Mouse (Mus musculus) CD4-positive, CD25-positive, alpha-beta regulatory T cell (primary cell): ENCODE measurements around the gene Amz1. TPM values are rescaled to one million over a fixed set of nuclear protein-coding genes. Genes with fewer than 3 reads are reported as not detected.

ENCODE experiments used
- polyA plus RNA-seq: library from polyadenylated mRNA; unstranded; fragments of 100-300 nt; shearing (Covaris generic); gene quantifications from one replicate; pipeline ENCODE4 v1.2.1, GENCODE M21; 2017

Amz1 gene
- 0.65 TPM for polyA plus RNA-seq

GRCm38 (mm10) chr5:140723822-140724221 lies at the start of gene Amz1:
Amz1 (plus strand) TSS chr5:140724127.

GRCm38 (mm10) chr5:140702103-140702513 lies 21.8 kb upstream of the Amz1 start, which contains the start of gene Iqce:
Iqce (minus strand) TSS chr5:140702378.

GRCm38 (mm10) chr5:140704378-140705251 lies 19.3 kb upstream of the Amz1 start, which contains the start of gene Brat1:
Brat1 (plus strand) TSS chr5:140705011.

Other genes with a start within 250 kb of the Amz1 start
- gene Chst12, start 218.6 kb upstream of the Amz1 start, polyA plus RNA-seq: 42.8 TPM
- gene Grifin, start 159.1 kb upstream of the Amz1 start, polyA plus RNA-seq: 4.6 TPM
- 335 TPM for gene Lfng, start 116.8 kb upstream of the Amz1 start, polyA plus RNA-seq
- 29.0 TPM for gene Ttyh3, start 75.1 kb upstream of the Amz1 start, polyA plus RNA-seq
- gene Iqce, start 21.7 kb upstream of the Amz1 start, polyA plus RNA-seq: 33.0 TPM
- 39.1 TPM for gene Brat1, start 19.1 kb upstream of the Amz1 start, polyA plus RNA-seq
- gene Gna12, start 106.3 kb downstream of the Amz1 start, polyA plus RNA-seq: 35.6 TPM